Mouse (Mus musculus) Muller cell, postnatal 12 days (primary cell): ENCODE results near the gene Myocd.
A peak's percentile ranks its signal among the peaks of the same experiment; 100 is the strongest.

ENCODE experiments used
- DNase-seq: peaks from one replicate; pipeline ENCODE4 v3.0.0-alpha.2; 2015; ENCODE audit errors: inconsistent ontology term

Myocd gene

DNA sequence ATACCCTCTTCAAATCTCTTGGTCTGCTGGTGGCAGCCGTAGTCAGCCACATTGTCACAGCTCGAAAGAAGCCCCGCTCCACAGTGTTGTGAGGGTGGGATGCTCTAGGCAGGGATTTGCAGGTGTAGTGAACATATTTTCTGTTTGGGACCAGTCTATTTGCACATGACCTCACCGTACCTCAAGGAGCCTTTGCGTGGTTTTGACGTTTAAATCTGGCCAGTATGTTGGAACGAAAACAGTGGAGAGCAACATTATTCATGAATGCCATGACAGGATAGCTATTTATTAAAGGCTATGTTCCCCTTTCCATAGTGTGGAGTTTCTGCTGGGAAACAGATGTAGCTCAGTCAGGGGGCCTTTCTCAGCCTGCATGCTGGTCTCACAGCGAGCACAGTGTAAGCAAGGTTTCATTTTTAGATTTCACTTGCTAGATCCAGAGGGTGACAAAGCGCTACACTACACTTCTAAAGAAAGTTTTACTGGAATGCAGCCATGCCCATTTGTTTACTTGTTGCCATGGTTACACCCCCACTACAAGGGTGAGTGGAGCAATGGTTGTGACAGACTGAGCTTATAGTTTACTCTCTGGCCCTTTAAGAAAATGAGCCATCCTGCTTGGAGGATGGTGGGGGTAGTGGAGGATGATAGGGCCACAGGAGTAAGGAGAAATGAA is 54.7 kb downstream of the Myocd start:
- DNase-seq: peak; percentile 58

DNA sequence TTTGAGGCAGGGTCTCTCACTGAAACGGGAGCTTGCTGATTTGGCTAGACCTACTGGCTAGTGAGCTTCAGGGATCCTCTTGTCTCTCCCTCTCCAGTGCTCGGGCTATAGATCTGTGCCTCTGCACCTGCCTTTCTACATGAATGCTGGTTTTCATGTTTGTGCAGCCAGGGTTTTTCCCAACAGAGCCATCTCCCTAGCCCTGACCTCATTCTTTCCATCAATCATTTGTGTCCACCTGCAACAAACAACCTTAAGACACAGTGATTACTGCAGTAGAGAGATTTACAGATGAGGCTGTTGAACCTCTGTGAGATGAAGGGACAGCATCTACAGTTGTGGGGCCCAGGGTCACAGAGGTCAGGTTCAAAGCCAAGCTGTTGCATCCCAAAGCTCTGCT is 56.0 kb downstream of the Myocd start:
- no peak for DNase-seq

DNA sequence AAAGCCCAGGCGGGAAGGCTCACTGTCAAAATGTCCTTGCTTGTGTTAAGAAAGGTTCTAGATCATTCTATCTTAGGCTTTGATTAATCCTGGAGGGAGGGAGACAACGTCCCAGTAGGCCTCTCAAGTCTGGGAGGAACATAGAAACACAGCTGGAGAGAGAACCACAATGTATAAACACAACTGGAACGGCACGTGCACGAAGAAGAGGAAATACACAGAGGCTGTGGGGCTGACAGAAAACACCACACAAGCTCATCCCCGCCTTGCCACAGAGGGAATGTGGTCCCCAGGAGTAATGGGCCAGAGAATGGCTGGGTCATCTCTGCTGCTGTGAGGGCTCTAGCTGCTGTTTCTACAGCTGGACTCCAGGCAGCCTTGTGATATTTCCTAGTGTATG is 58.1 kb downstream of the Myocd start:
- DNase-seq: no peak

DNA sequence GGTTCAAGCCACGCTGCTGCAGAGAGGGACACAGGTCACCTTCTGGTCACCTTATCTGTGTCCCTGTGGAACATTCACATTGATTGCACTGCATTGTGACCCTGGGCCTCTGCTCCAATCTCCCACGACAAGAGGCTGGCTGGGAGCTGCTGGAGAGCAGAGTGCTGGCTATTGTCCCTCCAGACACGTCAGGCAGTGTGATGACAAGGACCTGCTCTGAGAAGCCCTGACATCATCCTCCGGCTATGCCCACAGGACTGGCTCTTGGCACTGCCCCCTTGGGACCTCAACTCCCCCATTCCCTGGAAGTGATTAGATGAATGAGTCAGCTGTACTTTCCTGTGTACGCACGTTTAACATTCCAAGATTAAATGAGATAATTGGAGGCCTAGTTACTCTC is 60.3 kb downstream of the Myocd start:
- peak; percentile 90 for DNase-seq

DNA sequence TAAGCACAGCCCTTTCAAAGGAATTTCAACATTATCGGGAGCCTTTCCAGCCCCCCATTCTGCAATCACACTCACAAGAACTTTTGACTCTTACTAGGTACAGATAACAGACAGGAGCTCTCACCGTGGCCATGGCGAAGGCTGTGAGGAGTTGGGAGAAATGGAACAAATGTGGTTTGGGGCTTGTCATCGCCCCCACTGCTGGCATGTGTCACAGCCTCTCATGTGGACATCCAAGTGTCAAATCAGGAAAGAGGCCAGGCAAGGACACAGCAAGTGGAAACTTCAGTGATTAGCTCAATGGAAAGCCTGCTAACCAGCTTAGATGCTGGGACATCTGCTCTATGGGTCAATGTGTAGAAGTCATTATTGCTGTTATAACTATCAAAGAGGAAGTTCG is 64.5 kb downstream of the Myocd start:
- peak; percentile 73 for DNase-seq

DNA sequence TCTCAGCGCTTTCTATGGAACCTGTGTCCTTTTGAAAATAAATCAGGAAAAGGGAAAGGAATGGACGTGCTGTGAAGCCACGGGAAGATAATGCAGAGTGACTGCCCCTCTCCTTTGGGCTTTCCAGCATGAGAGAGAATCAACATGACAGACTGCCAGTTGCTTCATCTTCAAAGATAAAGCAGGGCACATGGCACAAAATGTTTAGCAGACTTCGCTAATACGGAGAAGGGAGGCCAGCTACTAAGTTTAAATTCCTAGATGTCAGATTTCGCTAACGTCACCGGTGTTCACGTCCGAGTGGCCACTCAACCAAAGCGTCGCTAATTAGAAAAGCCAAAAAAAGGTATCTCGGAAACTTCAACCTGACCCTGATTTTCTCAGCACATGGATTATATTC is 65.1 kb downstream of the Myocd start:
- peak; percentile 64 for DNase-seq

DNA sequence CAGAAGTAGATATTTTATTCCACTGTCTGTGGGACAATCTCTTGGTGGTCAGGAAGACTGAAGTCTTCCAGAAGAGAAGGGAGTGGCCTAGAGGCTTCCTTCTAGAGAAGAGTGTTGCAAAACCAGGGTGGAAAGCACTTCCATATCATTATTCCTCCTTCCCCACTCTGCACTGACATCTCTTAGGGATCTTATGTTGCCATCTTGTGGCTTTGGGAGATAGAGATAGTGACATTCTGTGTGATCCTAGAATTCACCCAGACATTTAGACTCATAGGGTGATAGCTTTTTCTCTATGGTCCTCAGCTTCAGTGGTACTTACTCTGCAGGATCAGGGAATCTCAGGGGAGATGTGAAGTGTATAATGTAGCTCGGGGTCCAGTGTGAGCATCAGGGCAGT is 66.8 kb downstream of the Myocd start:
- no peak for DNase-seq

DNA sequence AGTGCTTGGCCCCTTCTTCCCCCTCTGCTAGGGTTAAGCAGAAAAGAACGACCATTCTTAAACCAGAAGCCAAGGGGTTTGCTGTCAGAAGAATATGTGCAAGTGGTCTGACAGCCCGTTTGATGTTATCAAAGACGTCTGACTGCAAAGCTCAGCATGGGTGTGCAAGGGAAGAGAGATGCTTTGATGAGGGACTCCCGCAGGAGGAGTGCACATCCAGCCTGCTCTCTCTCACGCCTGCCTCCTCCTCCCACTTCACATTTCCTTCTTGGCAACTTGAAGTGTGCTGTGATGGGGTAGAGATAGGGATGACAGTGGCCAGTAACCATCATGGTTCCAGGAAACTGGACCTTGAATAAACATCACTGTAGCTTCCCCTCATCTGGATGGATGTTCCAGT is 67.6 kb downstream of the Myocd start:
- no peak for DNase-seq

DNA sequence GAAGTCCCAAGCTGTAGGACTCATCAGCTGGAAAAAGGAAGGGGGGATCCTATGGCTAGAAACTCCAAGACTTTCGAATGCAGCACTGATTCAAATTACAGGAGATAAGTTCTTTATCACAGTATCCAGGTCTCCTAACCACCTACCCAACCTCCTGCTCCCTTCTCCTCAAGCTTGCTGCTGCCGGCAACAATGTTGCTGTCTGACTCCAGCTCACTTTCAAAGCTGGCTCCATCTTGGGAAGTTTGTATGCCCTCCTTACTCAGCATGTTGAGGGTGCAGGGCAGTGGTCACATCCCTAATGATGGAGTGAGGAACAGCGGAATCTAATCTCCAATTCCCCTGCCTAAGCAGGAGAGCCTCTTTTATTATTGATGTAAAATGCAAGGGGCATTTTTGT is 71.8 kb downstream of the Myocd start:
- DNase-seq: no peak

DNA sequence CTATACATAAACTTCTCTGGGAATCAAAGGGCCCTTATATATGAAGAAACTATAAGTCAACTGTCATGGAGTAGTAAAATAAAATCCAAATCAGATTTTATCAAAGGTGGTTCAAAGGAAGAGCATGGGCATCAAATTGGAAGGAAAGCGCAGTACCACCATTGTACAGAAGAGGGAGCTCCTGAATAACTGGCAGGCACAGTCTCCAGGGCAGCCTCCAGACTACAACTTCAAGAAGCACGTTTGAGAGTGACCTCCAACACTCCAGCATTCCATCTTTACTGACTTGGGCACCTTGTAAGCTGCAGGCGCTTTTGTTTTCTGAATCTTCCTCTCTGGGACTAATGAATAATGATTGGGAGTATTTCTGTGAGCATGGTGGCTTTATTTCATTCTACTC is 72.5 kb downstream of the Myocd start:
- peak; percentile 25 for DNase-seq

DNA sequence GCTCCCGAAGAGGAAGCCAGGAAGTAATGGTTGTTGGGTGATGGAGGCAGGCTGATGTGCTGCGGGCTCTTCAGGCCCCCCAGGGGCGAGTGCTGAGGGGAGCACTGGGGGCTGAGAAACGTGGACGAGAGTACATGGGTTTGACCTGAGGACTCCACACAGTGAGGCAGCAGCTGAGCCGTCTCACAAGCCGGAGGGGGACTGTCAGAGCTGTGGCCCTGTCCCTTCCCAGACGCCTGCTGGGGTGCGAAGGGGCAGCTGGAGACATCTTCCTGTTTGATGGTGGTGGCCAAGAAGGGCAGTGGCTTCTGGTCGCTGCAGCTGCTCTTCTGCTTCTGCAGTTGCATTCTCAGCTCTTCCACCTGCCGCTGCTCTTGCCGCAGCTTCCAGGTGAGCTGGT is 82.8 kb downstream of the Myocd start:
- no peak for DNase-seq

DNA sequence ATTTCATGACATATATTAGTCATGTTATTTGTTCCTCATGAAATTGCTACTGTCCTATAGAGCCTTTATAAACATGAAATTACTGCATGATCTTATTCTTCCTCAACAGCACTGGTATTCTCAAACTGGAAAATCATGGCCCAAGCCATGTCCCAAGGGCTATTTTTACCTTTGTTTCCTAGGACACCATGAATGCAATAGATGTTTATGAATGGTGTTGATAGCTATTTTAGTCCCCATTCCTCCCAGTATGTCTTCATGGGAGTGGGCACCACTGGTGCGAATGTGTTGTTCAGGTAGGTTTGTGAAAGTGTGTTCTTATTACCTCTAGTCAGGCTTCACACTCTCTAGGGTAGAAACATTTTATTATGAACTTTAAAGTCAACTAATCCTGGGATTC is 84.7 kb downstream of the Myocd start:
- no peak for DNase-seq

DNA sequence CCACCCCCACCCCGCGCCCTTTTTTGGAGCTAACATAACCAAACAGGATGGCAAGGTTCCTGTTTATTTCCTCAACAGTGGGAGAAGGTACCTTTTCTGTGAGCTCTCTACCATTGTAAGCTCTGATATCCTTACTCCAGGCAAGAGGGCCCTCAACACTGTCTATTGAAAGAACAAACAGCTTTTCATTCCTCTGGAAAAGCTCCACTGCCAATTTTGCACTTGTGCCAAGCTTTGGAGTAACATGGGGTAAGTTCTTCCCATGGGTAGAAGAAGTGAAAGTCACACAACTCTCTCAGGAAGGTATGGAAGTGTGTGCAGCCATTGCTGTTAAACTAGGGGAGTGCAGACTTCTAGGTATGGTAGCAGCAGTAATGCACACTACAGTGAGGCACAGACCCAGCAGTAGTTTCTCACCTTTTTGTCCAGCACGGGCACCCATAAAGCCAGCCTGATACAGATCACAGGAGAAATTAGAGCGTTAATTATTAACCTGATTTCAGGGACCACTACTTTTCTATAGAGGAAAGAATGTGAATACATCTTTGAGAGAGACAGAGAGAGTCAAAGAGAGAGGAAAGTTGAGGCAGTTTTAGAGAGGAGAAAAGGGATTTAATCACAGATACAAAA is 99.6 kb downstream of the Myocd start:
- no peak for DNase-seq

DNA sequence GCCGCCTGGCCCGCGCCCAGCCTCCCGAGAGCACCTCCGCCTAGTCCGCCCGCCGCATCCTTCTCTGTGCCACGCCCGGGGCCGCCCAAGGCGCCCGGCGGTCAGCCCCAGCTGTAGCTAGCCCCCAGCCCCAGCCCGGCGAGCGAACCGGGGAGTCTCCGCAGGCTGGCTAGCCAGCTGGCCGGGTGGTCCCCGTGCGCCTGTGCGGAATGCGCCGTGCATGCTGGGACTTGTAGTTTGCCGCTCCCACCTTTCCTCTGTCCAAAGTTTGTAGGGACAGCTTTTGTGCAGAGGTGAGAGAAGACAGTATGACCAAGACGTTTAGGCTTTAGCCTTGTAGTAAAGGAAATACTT is 107.0 kb downstream of the Myocd start, which contains the start of gene Arhgap44:
Arhgap44 (minus strand) TSS at position 195 of the 354 bp plus-strand sequence.
- DNase-seq: peak; percentile 65

DNA sequence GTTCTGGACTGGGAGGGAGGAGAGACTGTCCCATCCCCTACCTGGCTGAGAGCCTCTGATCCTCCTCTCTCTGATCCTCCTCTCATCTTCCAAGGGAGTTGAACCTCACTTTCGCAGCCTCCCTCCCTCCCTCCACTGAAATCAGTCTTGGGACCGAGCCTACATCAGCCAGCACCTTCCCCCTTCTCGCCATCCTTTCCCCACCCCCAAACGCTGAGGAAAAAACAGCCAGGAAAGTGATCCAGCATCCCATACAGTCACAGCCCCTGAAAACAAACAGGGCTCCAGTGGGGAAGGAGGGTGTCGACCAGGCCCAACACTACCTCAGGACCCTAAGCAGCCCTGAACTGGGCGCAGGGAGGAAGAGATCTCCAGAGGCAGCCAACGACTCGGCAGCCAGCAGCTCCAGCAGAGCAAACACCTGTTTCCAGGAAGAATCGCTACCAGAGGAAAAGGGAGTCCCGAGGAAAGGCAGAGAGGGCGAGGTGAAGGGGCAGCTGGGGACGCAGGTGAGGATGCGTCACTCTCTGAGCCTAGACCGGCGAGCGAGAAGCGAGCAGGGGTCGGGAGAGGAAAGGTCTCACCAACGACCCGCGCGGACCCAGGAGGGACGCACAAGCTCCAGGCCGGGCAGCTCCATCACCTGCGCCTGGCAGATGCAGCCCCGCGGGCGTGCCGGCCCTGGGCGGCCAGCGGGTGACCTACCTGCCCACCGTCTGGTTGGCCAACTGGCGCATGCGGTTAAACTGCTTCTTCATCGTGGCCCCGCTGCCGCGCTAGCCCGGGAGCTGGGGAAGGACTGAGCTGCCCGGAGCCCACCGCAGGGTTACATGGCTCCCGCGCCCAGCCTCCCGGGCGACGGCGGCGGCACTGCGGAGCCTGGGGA is 107.7 kb downstream of the Myocd start:
- peak; percentile 3 for DNase-seq

DNA sequence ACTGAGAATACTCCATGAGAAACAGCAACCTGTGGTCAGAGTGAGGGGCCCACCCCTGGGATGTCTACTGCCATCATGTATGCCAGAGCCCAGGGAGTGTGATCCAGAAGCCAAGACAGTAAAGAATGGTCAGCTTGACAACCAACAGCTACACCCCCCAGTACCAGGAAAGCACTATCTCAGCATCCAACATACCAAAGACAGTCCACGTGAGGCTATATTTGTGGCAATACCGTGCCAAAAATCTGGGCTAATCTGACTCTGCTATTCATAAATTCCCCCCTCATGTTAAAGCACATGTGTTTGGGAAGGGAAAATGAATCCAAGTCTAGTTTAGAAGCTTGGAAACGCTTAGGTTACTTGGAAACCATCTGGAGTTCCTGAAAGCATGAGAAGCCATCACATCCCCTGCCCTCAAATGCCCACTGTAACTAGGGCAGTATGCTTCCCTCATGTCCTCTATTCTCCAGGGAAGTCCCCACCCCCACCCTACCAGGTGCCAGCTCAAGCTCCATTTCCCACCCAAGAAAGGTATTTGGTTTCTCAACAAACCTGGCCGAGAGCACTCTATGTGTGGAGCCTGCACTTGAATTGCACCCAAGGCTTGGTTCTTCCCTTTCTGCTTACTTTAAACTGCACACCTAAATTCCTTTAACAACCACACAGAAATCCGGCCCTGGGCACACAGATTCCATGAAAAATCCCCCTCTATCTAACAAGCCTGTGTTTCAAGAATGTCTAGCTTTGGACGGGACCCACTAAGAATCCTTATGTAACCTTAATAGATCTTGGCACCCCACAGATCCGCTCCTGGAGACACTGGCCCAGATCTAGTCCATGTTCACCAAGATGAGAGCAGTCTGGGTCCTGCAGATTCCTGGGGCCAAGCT is 108.6 kb downstream of the Myocd start:
- peak; percentile 8 for DNase-seq

DNA sequence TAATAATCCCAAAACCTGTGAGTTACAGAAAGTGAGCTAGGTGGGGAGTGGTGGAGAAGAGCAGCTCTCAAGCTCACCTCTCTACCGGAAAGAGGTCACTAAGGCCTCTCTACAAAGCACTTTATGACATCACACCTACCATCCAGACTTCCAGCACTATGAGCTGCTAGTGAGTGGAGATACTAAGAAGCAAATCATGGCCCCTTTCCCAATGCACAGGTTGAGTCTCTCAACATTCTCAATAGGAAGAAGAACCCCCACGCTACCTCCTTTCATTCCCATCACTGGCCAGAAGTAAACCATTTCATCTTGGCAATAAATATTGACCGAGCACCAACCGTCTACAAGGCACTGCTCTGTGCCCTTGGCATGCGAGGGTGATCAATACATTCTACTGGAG is 110.0 kb downstream of the Myocd start, which contains the start of gene 1700086D15Rik:
1700086D15Rik (minus strand) TSS at position 101 of the 400 bp plus-strand sequence.
- no peak for DNase-seq

DNA sequence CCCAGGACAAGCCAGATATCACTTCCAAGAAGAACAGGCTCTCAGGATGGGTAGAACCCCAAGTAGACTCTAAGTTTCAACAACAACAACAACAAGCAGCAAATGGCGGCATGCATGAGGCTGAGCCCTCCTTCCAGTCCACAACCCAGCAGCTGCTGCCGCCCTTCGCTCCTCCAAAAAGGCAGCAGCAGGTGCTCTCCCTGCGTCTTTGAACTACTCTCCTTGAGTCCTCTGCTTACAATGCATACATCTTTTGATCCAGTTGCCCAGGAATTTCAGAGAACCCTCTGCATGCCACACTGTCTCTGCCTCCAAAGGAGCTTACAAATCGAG is 111.2 kb downstream of the Myocd start:
- DNase-seq: no peak

DNA sequence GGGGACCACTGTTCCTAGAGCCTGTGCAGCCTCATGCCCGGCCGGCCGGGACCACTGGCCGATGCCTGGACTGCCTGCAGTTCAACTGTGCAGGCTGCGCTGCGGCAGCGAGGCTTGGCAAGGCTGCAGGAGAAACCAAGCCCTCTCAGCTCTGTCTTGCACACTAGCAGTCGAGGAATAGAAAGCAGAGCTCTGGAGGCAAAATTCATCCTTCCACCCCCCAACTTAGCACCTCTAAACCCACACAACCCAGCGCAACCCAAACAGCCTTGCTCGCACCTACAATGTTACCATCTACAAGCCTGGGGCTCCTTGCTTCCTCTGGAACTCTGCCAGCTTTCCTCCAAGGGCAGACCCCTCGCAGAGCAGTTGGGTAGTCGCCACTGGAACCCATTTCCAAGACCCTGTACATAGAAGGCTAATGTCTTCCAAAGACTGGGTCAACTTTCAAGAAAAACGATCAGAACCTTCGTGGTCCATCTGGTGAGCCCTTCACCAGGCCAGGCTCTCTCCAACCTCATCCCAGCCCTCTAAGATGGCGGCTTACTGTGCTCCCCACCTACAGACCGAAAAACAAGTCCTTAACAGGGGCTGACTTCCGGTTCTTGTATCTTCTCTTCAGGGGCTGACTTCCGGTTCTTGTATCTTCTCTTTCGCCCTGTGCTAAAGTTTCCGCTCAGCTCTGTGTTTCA is 111.7 kb downstream of the Myocd start:
- DNase-seq: no peak

DNA sequence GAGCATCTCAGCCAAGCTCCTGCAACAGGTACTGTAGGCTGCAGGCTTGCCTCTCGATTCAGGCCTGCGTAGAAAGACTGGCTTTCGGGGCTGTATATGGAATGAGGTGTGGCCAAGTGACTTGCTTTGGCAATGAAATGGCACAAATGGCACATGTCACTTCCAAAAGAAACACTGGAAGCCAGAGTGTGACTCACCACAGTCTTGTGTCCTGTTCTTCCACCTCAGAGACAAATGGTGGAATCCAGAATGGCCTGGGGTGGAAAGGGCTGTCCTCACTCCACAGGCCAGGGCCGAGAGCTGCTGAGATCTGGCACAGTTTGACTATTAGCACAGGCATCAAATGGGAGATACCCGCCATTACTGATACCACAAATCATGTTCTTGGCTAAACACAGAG is 116.8 kb downstream of the Myocd start:
- DNase-seq: peak; percentile 77

DNA sequence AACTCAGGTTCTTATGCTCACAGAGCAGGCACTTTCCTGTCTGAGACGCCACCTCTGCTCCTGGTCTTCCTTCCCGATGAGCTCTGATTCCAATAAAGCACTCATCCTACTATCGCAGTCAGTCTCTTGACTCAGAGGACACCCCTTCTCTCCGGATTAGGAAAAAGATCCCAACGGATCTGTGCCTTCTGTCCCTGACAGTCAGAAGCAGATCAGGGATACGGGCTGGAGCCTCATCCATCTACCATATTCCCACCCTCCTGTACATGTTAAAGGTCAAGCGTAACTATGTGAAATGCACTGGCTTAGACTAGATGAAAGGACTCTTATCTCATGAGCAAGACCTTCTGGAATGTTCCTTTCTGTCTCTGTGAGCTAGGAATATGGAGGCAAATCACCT is 121.3 kb downstream of the Myocd start:
- DNase-seq: no peak
